Mouse (Mus musculus): ENCODE data around the gene Dlgap1. TPM values are rescaled to one million over a fixed set of nuclear protein-coding genes. Genes with fewer than 3 reads are reported as not detected.

Dlgap1 gene
- under 1 TPM; 0.33 to 0.78 TPM for total RNA-seq (2021)

- intact Hi-C loops (cut with DNase I): no loop called here
- peak; percentile 12 for DNase-seq
Observed at GRCm38 (mm10) chr17:69969021-69969815, at the start of gene Dlgap1. Gene Dlgap1 (plus strand): TSS chr17:69969073.

- no peak for DNase-seq
- intact Hi-C loops (cut with DNase I): no loop called here
Observed at GRCm38 (mm10) chr17:69954936-69955335, 13.9 kb upstream of the Dlgap1 start.

- intact Hi-C loops (cut with DNase I): no loop called here
- DNase-seq: no peak
Observed at GRCm38 (mm10) chr17:69969816-69970750, 1.2 kb downstream of the Dlgap1 start.

GRCm38 (mm10) chr17:69973081-69973480 is 4.2 kb downstream of the Dlgap1 start:
- intact Hi-C loops (cut with DNase I): no loop called here
- no peak for DNase-seq

- intact Hi-C loops (cut with DNase I): no loop called here
Observed at GRCm38 (mm10) chr17:69973991-69974390, 5.1 kb downstream of the Dlgap1 start.

GRCm38 (mm10) chr17:69982236-69982923 is 13.5 kb downstream of the Dlgap1 start:
- DNase-seq: no peak
- intact Hi-C loops (cut with DNase I): no loop called here

More at GRCm38 (mm10) chr17:69973991-69974390, 5.1 kb downstream of the Dlgap1 start:
- DNase-seq: no peak

GRCm38 (mm10) chr17:69996406-69996805 is 27.5 kb downstream of the Dlgap1 start:
- intact Hi-C loops (cut with DNase I): no loop called here
- DNase-seq: no peak

GRCm38 (mm10) chr17:70002026-70002425 is 33.2 kb downstream of the Dlgap1 start:
- DNase-seq: no peak
- intact Hi-C loops (cut with DNase I): no loop called here

GRCm38 (mm10) chr17:70004628-70005027 is 35.8 kb downstream of the Dlgap1 start:
- no peak for DNase-seq
- intact Hi-C loops (cut with DNase I): no loop called here

GRCm38 (mm10) chr17:70007607-70008006 is 38.7 kb downstream of the Dlgap1 start:
- intact Hi-C loops (cut with DNase I): no loop called here
- no peak for DNase-seq

GRCm38 (mm10) chr17:70016511-70016910 is 47.6 kb downstream of the Dlgap1 start:
- intact Hi-C loops (cut with DNase I): no loop called here
- DNase-seq: no peak

- DNase-seq: no peak
- intact Hi-C loops (cut with DNase I): no loop called here
Observed at GRCm38 (mm10) chr17:70020376-70020775, 51.5 kb downstream of the Dlgap1 start.

- intact Hi-C loops (cut with DNase I): no loop called here
- no peak for DNase-seq
Observed at GRCm38 (mm10) chr17:70022618-70023017, 53.7 kb downstream of the Dlgap1 start.

- intact Hi-C loops (cut with DNase I): no loop called here
- no peak for DNase-seq
Observed at GRCm38 (mm10) chr17:70034862-70035261, 66.0 kb downstream of the Dlgap1 start.

- intact Hi-C loops (cut with DNase I): no loop called here
- no peak for DNase-seq
Observed at GRCm38 (mm10) chr17:70040751-70041430, 72.0 kb downstream of the Dlgap1 start.

- intact Hi-C loops (cut with DNase I): no loop called here
- no peak for DNase-seq
Observed at GRCm38 (mm10) chr17:70068281-70068680, 99.4 kb downstream of the Dlgap1 start.

- no peak for DNase-seq
- intact Hi-C loops (cut with DNase I): no loop called here
Observed at GRCm38 (mm10) chr17:70072066-70072465, 103.2 kb downstream of the Dlgap1 start.

GRCm38 (mm10) chr17:70088220-70088619 is 119.3 kb downstream of the Dlgap1 start:
- intact Hi-C loops (cut with DNase I): no loop called here
- no peak for DNase-seq

- intact Hi-C loops (cut with DNase I): no loop called here
- no peak for DNase-seq
Observed at GRCm38 (mm10) chr17:70090737-70091136, 121.9 kb downstream of the Dlgap1 start.

GRCm38 (mm10) chr17:70129151-70129550 is 160.3 kb downstream of the Dlgap1 start:
- no peak for DNase-seq
- intact Hi-C loops (cut with DNase I): no loop called here

Data from heart, postnatal 36 days (tissue).